Mouse (Mus musculus): ENCODE measurements at regions not wholly inside any gene's neighbourhood (a gene's known extent, or its start where the extent isn't known, plus 50 kb on each side); places are given as distances from the start of the nearest gene placed in this dataset.
A peak's percentile ranks its signal among the peaks of the same experiment; 100 is the strongest.

GRCm38 (mm10) chr10:55767571-55767970 lies 339.1 kb upstream of the Msl3l2 start:
- intact Hi-C loops (cut with DNase I): loop anchor here (2.0 to 10.0 kb wide), 2 partner anchors 1693 to 1905 kb away; partner anchors contain the start of gene Man1a
- DNase-seq: peak; percentile 14 to 57

- intact Hi-C loops (cut with DNase I): loop anchor here (10.0 kb wide), 1 partner anchor 1695 kb away; the partner anchor contains the start of gene Man1a
- DNase-seq: no peak
Observed at GRCm38 (mm10) chr10:55769642-55770041, 337.1 kb upstream of the Msl3l2 start.

- DNase-seq: no peak
- intact Hi-C loops (cut with DNase I): no loop called here
Observed at GRCm38 (mm10) chr10:55782674-55783469, 323.8 kb upstream of the Msl3l2 start.

GRCm38 (mm10) chr10:55813966-55814365 lies 292.8 kb upstream of the Msl3l2 start:
- intact Hi-C loops (cut with DNase I): no loop called here
- DNase-seq: peak in 1 of 2 experiments; percentile 20

GRCm38 (mm10) chr10:55851361-55851760 lies 255.4 kb upstream of the Msl3l2 start:
- no peak for DNase-seq
- intact Hi-C loops (cut with DNase I): no loop called here

GRCm38 (mm10) chr10:55892606-55893005 lies 214.1 kb upstream of the Msl3l2 start:
- DNase-seq: no peak
- intact Hi-C loops (cut with DNase I): no loop called here

GRCm38 (mm10) chr10:55929100-55929499 lies 177.6 kb upstream of the Msl3l2 start:
- no peak for DNase-seq
- intact Hi-C loops (cut with DNase I): no loop called here

- DNase-seq: no peak
- intact Hi-C loops (cut with DNase I): no loop called here
Observed at GRCm38 (mm10) chr10:55933993-55934392, 172.7 kb upstream of the Msl3l2 start.

- intact Hi-C loops (cut with DNase I): no loop called here
- no peak for DNase-seq
Observed at GRCm38 (mm10) chr10:55935447-55935846, 171.3 kb upstream of the Msl3l2 start.

- intact Hi-C loops (cut with DNase I): no loop called here
- DNase-seq: no peak
Observed at GRCm38 (mm10) chr10:55962627-55963203, 144.0 kb upstream of the Msl3l2 start.
